Mouse (Mus musculus): ENCODE measurements around the gene Bend4.
A peak's percentile ranks its signal among the peaks of the same experiment; 100 is the strongest.

Gene Bend4

DNA sequence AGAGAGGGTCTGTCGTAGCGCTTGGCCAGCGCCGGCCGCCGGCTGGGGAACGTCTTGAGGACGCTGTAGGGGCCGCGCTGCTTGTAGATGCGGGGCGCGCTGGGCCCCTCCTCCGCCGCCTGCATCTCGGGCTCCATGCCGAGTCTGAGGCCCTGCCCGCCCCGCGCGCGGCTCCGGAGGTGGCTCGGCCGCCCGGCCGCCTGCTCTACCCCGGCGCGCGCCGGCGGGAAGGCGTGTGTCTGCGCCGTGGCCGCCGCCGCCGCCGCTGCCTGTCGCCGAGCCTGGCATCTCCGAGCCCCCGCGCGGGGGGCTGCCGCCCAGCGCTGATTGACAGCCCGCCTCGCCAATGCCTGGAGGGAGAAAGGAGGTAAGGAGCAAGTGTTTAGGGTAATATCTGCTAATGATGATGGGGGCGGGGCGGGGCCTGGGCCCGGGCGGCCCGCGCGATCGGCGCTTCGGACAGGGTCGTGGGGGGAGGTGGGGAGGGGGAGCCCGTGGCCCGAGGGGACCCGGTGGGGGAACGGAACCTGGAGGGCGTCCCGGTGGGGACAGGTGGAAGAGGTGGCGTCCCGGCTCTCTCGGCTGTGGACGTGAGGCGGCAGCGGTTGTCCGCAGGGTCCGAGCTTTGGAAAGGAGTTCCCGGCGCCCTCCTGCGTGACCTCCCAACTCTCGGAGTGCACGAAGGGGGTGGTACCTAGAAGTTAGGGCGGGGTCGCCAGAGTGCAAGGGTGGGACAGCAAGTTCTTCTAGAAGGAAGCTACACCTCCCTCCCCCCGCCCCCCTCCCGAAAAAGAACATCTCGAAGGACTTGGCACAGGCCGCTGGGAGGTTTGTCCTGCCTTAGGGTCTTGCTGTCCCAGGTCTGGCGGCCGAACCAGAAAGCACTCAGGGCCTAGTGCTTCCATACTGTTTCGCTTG is at the start of gene Bend4:
TSS of gene Bend4 (minus strand) at position 868 of the 918 bp plus-strand sequence.
- no peak for DNase-seq (ENCODE audit: low read depth, low spot score)

DNA sequence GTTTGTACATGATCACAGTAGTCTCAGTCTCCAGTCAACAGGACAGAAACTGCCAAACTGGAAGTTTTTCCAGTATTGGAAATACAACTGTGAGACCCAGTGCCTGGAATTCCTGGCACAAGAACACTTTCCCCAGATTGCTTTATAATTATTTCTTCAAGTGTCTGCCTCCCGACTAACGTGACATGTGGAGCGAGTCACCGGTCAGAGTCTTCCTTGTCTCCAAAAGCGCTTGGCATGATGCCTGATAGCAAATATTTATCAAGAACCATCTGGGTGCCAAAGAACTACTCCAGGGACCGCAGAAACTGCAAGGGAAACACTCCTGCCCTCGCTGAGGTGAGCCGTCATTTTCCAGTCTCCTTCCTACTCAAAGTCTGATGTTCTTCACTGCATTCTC is 45.6 kb upstream of the Bend4 start:
- DNase-seq (ENCODE audit: low read depth, low spot score) = no peak

DNA sequence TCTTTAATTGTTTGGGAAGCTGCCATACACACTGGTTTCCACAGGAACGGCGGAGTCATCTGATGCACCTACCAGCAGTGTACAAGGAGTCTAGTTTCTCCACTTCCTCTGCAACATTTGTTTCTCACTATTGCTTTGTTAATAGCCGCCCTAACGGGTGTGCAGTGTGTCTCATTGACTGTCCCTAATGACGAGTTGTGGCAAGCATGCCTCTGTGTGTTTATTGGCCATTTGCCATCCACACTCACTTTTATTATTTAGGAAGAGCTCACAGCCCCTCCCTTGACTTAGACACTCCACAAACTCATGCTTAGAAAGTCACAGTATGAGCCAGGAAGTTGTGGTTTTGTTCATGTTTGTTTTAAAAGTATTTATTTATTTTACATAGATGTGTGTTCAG is 45.0 kb upstream of the Bend4 start:
- no peak for DNase-seq (ENCODE audit: low read depth, low spot score)

DNA sequence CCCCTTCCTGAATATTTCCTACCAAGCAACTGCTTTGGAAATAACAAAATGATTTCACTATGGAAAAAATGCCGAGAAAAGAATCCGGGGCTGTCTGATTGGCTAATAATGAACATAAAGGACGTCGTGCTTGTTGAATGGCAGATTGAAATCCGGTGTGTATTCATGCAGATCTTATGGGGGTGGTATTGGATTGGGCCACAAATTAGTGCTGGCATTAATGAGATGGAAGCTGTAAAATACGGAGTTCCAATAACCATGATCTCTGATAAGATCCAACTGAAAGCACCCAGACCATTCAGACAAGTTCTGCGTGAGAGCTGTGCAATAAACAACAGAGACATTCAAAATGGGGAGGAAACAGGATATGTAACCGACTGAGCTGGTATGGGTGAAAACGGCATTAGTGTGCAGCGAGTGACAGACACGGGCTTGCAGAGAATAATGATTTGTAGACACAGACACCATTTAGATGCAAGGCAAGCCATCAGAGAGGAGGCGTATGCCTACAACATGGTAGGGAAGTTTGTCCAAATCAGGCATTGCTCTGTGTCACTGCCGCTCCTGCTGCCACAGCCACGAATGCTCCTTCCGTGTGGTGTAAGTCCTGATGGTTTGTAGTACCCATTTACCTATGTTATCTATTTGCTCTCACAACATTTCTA is 38.9 kb upstream of the Bend4 start:
- DNase-seq (ENCODE audit: low read depth, low spot score) = no peak

GRCm38 (mm10) chr5:67464899-67465298 is 36.8 kb upstream of the Bend4 start:
- DNase-seq (ENCODE audit: low read depth, low spot score) = no peak

GRCm38 (mm10) chr5:67463636-67464035 is 35.5 kb upstream of the Bend4 start:
- DNase-seq (ENCODE audit: low read depth, low spot score) = no peak

- DNase-seq (ENCODE audit: low read depth, low spot score) = no peak
Measured at GRCm38 (mm10) chr5:67462331-67462730, 34.2 kb upstream of the Bend4 start.

DNA sequence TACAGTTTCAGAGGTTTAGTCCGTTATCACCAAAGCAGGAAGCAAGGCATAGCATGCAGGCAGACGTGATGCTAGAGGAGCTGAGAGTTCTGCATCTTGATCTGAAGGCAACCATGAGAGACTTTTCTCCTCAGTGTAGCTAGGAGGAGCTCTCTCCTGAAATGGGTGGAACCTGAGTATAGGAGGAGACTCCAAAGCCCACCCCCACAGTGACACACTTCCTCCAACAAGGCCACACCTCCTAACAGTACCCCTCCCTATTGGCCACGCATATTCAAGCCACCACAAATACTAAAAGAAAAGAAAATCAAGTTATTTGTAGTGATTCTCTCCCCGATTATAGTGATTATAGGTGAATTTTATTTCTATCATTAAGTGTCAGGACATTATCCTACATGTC is 28.7 kb upstream of the Bend4 start:
- peak; percentile 66 for DNase-seq (ENCODE audit: low read depth, low spot score)

DNA sequence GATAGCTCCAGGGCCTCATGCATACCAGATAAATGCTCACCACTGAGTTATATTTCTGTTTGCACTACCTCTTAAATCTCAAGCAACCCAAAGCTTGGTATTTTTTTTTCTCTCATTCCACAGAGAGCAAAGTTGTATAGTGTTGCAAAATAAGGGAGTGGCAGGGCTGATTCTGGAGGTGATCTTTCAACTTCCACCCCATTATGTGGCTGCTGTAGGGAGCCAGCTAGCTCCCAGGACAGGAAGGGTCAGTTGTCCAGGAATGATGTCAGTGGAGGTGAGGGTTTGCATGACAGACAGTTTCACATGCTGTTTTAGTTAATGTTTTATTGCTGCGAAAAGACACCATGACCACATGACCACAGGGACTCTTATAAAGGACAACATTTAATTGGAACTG is 26.2 kb upstream of the Bend4 start:
- no peak for DNase-seq (ENCODE audit: low read depth, low spot score)

DNA sequence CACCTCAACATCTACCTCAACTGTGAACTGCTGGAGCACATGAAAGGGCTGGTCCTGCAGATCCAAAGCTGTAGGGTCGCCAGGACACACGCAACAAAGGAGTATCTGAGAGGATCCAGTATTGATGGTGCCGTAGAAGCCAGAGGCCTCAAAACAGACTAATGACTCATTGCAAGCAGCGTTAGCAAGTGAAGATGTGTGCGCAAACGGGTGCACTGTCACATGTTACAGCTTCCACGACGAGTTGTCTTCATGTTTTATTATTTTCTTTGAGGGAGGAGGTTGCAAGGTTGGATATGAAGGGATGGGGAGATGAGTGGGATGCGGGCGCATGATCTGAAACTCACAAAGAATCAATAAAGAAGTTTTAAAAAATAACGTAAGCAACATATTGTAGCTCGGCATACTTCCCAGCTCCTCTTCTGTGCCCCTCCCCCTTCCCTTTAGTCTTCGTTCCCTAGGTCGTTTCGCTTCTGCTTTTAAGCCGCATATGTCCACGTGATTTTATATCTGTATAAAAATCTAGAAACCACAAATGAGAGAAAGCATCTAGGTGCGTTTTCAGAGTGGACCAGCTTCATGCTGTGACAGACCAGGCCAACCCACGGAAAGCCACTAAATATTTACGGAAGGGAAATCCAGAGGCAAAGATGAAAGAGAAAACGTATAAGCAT is 22.0 kb upstream of the Bend4 start:
- DNase-seq (ENCODE audit: low read depth, low spot score) = peak; percentile 70

GRCm38 (mm10) chr5:67446526-67446925 is 18.4 kb upstream of the Bend4 start:
- DNase-seq (ENCODE audit: low read depth, low spot score) = no peak

DNA sequence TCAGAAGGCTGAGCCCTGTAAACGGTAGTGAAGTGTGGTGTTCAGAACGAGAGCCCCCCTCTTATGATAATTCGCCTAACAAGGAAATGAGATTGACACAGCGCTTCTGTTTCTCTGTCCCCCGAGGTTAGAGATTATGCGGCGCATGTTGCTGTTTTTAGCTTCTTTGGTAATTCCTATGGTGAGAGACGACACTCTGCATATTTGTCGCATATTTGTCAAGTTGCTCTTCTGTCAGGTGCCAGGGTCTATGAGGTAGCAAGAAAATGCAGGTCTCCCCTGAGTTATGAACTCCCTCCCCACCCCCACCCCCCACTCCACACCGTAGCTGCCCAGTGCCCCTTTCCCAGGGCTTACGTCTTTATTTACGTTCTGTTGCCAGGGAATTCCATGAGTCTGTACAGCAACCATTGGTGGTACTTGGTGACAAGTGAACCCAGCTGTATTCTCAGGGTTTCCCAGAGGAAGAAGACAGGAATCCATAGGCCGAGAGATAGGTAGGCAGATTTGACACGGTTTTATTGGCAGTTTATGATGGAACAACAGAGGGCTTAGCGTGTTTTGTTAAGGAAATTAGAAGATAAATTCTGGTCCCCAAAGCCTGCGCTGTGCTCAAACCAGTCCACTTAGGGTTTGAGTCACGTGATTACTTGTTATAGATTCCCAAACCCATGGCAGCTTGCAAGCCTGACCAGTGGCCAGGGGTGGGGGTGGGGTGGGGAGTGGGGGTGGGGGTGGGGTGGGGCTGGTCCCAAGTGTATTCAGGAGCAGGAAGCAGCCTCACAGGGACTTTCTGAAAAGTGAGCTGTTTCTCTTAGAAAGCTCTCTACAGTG is 16.3 kb upstream of the Bend4 start:
- no peak for DNase-seq (ENCODE audit: low read depth, low spot score)

DNA sequence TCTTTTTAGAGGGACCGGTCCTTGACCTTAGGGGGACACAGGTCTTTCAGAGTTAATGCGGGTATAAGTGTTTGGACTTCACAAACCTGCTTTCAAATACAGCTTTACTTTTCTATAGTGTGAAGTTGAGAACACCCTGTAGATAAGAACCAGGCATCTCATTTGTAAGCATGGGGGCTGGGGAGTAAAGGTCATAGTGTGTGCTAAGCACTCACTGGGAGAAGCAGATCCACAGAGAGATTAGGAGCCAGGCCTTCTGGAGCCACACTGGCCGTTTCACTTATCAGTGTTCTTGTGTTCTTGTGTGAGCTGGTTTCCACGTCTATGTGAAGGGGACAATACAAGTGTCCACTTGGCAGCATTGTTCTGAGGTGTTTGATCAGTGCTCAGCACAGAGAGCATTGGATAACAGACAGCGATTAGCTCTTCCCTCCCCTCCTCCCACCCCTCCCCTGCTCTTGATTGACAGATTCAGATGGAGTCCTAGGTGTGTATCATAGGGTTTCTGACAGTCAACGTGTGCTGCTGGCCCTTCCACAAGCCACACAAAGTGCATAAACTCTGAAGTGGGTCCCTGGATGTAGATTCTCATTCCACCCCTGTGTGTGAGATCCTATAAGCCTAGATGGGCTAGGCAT is 14.8 kb upstream of the Bend4 start:
- DNase-seq (ENCODE audit: low read depth, low spot score) = no peak

GRCm38 (mm10) chr5:67440563-67440962 is 12.5 kb upstream of the Bend4 start:
- DNase-seq (ENCODE audit: low read depth, low spot score) = no peak

DNA sequence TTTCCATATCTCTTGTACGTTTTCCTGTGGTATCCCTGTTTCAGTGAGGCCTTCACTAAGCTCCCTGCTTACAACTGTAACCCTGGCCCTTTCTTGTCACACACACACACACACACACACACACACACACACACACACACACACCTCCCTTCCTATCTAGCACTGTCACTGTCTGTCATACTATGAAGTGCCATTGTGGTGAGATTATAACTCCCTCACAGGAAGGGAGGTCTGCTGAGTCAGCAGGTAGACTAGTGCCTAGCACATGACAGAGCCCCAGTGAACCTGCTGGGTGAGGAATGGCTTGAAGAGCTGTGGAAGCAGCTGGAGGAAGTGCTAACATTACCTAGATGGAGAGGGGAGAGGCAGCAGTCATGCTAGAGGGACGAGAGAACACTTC is 9.3 kb upstream of the Bend4 start:
- no peak for DNase-seq (ENCODE audit: low read depth, low spot score)

DNA sequence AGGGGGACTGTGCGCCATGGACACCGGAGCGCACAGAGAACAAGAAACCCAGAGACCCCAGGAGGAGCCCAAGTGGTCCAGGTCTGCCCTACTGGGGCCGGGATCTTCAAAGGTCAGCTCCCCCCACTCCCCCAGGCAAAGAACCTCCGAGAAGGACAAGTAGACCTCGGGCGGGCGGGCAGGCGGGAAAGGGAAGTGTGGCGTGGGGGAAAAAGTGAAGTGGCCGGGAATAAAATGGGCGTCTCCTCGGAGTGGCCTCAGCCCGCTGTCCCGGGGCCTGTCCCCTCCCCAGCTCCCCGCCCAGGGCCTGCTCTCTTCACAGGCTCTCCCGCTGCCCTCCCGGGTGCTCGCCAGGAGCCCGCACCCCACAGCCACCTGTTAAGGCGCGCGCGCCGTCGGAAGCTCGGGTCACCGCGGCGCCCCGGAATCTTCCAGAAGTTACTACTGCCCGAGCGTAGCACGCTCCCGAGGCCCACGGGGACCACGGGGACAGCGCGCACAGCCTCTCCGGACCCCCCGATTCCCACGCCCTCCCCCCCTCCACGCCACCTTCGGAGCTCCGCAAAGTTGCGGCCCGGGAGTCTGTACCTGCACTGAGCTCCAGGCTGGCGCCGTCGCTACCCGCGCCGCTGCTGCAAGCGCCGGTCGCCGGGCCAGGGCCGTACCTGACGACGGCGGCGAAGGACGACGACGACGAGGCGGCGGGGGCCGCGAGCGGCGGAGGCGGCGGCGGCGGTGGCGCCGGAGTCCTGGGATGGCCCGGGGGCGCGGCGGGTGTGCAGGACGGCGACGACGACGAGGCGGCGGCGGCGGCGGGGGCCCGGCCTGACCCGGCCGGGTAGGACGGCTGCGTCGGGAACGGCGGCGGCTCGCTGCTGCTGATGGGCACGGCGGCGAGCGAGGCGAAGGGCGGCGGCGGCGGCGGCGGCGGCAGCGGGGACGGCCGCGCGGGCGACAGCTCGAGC is 1.4 kb downstream of the Bend4 start:
- DNase-seq (ENCODE audit: low read depth, low spot score) = no peak

- DNase-seq (ENCODE audit: low read depth, low spot score) = no peak
Measured at GRCm38 (mm10) chr5:67426011-67426410, 2.1 kb downstream of the Bend4 start.

- DNase-seq (ENCODE audit: low read depth, low spot score) = no peak
Measured at GRCm38 (mm10) chr5:67424636-67425035, 3.5 kb downstream of the Bend4 start.

GRCm38 (mm10) chr5:67423963-67424362 is 4.1 kb downstream of the Bend4 start:
- no peak for DNase-seq (ENCODE audit: low read depth, low spot score)

DNA sequence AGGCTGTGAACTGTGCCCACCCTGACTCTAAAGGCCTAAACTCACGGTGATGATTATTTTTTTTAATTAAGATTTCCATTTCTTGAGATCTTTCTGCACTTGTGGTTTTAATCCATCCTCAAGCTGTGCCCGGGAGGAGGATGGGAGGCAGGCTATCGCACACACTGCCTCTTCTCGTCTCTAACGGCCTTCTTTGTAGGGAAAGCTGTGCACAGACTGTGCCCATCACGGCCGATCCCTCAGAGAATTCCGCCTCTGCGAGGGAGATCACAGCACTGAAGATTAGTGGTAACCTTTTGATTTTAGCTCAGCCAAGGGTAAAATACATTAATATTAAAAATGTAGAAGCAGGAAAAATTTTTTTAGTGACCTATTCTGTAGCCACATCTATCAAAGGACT is 4.8 kb downstream of the Bend4 start:
- DNase-seq (ENCODE audit: low read depth, low spot score) = no peak

All from A20 (cell line).